Mouse (Mus musculus): Measurements from ENCODE around the gene Trappc3l. TPM values are rescaled to one million over a fixed set of nuclear protein-coding genes. Genes with fewer than 3 reads are reported as not detected.

Gene Trappc3l
- polyA plus RNA-seq, 1 experiment = not detected

- WGBS = 72% methylated on average over 3 of the region's 3 CpGs
- Histone ChIP-seq H3K4me3 (replicated peaks; ENCODE audit: extremely low read depth, low read depth, low read length) (no peak overlapping the region), H3K4me1 (ENCODE audit: control insufficient read depth, insufficient read depth, low read length) (no peaks in the 10 kb centered on the region; the same call in 1 of the 2 replicates)
- TF ChIP-seq CTCF (IDR thresholded peaks at IDR 0.05; ENCODE audit: insufficient read depth, low read length) = no peak
- no peak for TF ChIP-seq POLR2A (IDR thresholded peaks at IDR 0.05; ENCODE audit: borderline replicate concordance, extremely low read depth, low read depth, low read length)
- DNase-seq = no peak
These were observed 114.4 kb downstream of the Trappc3l start for GRCm38 (mm10) chr10:34151827-34152226.

GRCm38 (mm10) chr10:34155796-34156554 is 118.6 kb downstream of the Trappc3l start:
- TF ChIP-seq CTCF (IDR thresholded peaks at IDR 0.05; ENCODE audit: insufficient read depth, low read length) (no peak), POLR2A (IDR thresholded peaks at IDR 0.05; ENCODE audit: borderline replicate concordance, extremely low read depth, low read depth, low read length) (no peak)
- WGBS = 79% methylated on average over 12 of the region's 12 CpGs
- H3K4me3 ChIP-seq (replicated peaks; ENCODE audit: extremely low read depth, low read depth, low read length) = no peak overlapping the region

More at GRCm38 (mm10) chr10:34155796-34156554, 118.6 kb downstream of the Trappc3l start:
- no peak for DNase-seq
- no peaks in the 10 kb centered on the region; the same call in 1 of the 2 replicates for H3K4me1 ChIP-seq (ENCODE audit: control insufficient read depth, insufficient read depth, low read length)

Other genes starting within 250 kb of the Trappc3l start
- gene Sult3a1, start 179.9 kb upstream of the Trappc3l start, polyA plus RNA-seq (2012; rRNA removed) = not detected in 2 replicates
- gene Rsph4a, start 132.5 kb upstream of the Trappc3l start, polyA plus RNA-seq (2012; rRNA removed) = 1.7 and 2.8 TPM in 2 replicates
- gene Zup1, start 86.3 kb upstream of the Trappc3l start, polyA plus RNA-seq (2012; rRNA removed) = 4.1 and 7.6 TPM in 2 replicates
- 24.5 and 42.9 TPM in 2 replicates for gene Rwdd1, start 18.0 kb upstream of the Trappc3l start, polyA plus RNA-seq (2012; rRNA removed)
- gene Calhm4, start 6.7 kb downstream of the Trappc3l start, polyA plus RNA-seq (2012; rRNA removed) = not detected in 2 replicates
- gene Calhm5, start 58.9 kb downstream of the Trappc3l start, polyA plus RNA-seq (2012; rRNA removed) = 0.49 and 1.2 TPM in 2 replicates
- 2.3 and 2.4 TPM in 2 replicates for gene Calhm6, start 90.4 kb downstream of the Trappc3l start, polyA plus RNA-seq (2012; rRNA removed)
- gene Dse, start 170.1 kb downstream of the Trappc3l start, polyA plus RNA-seq (2012; rRNA removed) = 12.4 and 16.2 TPM in 2 replicates
- gene Tspyl1, start 244.6 kb downstream of the Trappc3l start, polyA plus RNA-seq (2012; rRNA removed) = 26.3 and 33.6 TPM in 2 replicates